Mouse (Mus musculus) ZHBTc4 (cell line): ENCODE data around the gene Musk.
A peak's percentile ranks its signal among the peaks of the same experiment; 100 is the strongest.

Source experiments
- DNase-seq: peaks from one replicate; pipeline ENCODE4 v3.0.0-alpha.2; 2011; ENCODE audit warnings: low read depth, low spot score

The Musk gene

GRCm38 (mm10) chr4:58413188-58414185 is 127.7 kb downstream of the Musk start:
- DNase-seq: peak; percentile 34

- DNase-seq: peak; percentile 37
These were observed 129.8 kb downstream of the Musk start for GRCm38 (mm10) chr4:58415537-58415936.

DNA sequence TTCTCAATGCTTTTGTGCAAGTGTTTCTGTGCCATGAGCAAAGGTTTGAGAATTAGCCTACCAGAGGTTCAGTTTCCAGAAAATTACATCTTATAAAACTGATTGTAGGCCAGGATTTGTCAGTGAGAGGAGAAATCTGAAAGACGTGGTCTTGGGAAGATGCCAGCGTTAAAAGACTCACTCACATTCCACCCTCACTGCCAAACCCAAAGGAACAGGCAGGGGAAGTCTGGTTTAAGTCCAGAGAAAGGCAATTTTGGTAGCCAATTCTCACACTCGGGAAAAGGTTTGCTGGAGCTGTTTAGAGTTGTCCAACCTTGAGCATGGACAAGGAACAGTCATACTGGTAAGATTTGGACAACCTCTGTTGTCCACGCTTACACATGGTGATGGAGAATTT is 131.6 kb downstream of the Musk start:
- no peak for DNase-seq

- DNase-seq: peak; percentile 25
These were observed 133.5 kb downstream of the Musk start for GRCm38 (mm10) chr4:58419225-58419624.

DNA sequence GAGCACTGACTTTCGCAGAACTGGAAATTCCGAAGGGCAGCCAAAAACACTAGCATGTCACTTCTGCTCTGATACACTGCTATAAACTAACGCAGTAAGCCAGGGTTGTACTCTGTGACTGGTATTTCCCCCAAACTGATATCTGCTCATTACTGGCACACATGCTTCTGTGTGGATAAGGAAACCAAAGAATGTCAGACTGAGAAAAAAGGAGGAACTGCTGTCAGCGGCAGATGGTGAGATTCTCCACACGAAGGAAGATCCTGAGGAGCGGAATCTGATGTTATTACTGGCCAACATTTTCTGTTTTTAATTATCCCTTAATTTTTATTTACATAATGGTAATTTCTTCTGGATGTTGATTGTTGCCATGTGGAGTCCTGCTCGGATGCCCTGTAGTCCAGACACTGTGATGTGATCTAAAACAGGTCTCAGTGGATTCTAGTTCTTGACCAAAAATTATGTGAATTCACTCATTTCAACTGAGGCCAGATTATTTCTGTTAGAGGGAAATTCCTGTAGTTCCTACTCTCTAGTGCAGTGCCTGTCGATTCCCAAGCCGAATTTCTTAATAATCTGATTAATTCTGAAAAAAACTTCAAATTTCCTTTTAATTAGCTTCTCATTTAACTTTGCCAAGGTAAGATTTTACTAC is 137.6 kb downstream of the Musk start:
- no peak for DNase-seq
